Mouse (Mus musculus): ENCODE measurements around the gene Tbx19. TPM values are rescaled to one million over a fixed set of nuclear protein-coding genes. Genes with fewer than 3 reads are reported as not detected.
A peak's percentile ranks its signal among the peaks of the same experiment; 100 is the strongest.

The Tbx19 gene
- polyA plus RNA-seq, 1 experiment, result not detected

GRCm38 (mm10) chr1:165120349-165120898 is 40.1 kb downstream of the Tbx19 start:
- WGBS, result 17% methylated on average over 21 of the region's 21 CpGs
- DNase-seq (ENCODE audit: low read depth, low spot score), result peak; percentile 42

- 40% methylated on average over 9 of the region's 9 CpGs for WGBS
- DNase-seq (ENCODE audit: low read depth, low spot score), result no peak
These were observed 40.8 kb downstream of the Tbx19 start for GRCm38 (mm10) chr1:165119760-165120159.

- 79% methylated on average over 15 of the region's 15 CpGs for WGBS
- no peak for DNase-seq (ENCODE audit: low read depth, low spot score)
These were observed 41.4 kb downstream of the Tbx19 start for GRCm38 (mm10) chr1:165119011-165119726.

GRCm38 (mm10) chr1:165114460-165115175 is 46.0 kb downstream of the Tbx19 start:
- WGBS, result 42% methylated on average over 17 of the region's 17 CpGs
- no peak for DNase-seq (ENCODE audit: low read depth, low spot score)

- WGBS, result 52% methylated on average over 11 of the region's 11 CpGs
- DNase-seq (ENCODE audit: low read depth, low spot score), result no peak
These were observed 46.9 kb downstream of the Tbx19 start for GRCm38 (mm10) chr1:165113700-165114099.

- no peak for DNase-seq (ENCODE audit: low read depth, low spot score)
- WGBS, result 61% methylated on average over 2 of the region's 2 CpGs
These were observed 49.9 kb downstream of the Tbx19 start for GRCm38 (mm10) chr1:165110659-165111058.

- 70% methylated on average over 5 of the region's 5 CpGs for WGBS
- no peak for DNase-seq (ENCODE audit: low read depth, low spot score)
These were observed 51.4 kb downstream of the Tbx19 start for GRCm38 (mm10) chr1:165109135-165109534.

- no peak for DNase-seq (ENCODE audit: low read depth, low spot score)
- 79% methylated on average over 5 of the region's 5 CpGs for WGBS
These were observed 52.1 kb downstream of the Tbx19 start for GRCm38 (mm10) chr1:165108477-165108876.

GRCm38 (mm10) chr1:165106011-165106385 is 54.6 kb downstream of the Tbx19 start:
- DNase-seq (ENCODE audit: low read depth, low spot score), result no peak
- 77% methylated on average over 2 of the region's 2 CpGs for whole genome bisulfite sequencing

GRCm38 (mm10) chr1:165105270-165106010 is 55.1 kb downstream of the Tbx19 start:
- 72% methylated on average over 9 of the region's 9 CpGs for WGBS
- no peak for DNase-seq (ENCODE audit: low read depth, low spot score)

GRCm38 (mm10) chr1:165104707-165105259 is 55.8 kb downstream of the Tbx19 start:
- WGBS, result 49% methylated on average over 7 of the region's 7 CpGs
- no peak for DNase-seq (ENCODE audit: low read depth, low spot score)

GRCm38 (mm10) chr1:165099569-165099968 is 61.0 kb downstream of the Tbx19 start:
- no peak for DNase-seq (ENCODE audit: low read depth, low spot score)

- no peak for DNase-seq (ENCODE audit: low read depth, low spot score)
- WGBS, result 40% methylated on average over 7 of the region's 7 CpGs
These were observed 65.7 kb downstream of the Tbx19 start for GRCm38 (mm10) chr1:165094871-165095270.

- WGBS, result 5% methylated on average over 15 of the region's 15 CpGs
- no peak for DNase-seq (ENCODE audit: low read depth, low spot score)
These were observed 68.9 kb downstream of the Tbx19 start for GRCm38 (mm10) chr1:165091721-165092120.

- 80% methylated on average over 3 of the region's 3 CpGs for WGBS
- no peak for DNase-seq (ENCODE audit: low read depth, low spot score)
These were observed 71.0 kb downstream of the Tbx19 start for GRCm38 (mm10) chr1:165089556-165089955.

Other genes starting within 250 kb of the Tbx19 start
- 2.7 and 3.3 TPM in 2 replicates for gene Xcl1, start 225.2 kb downstream of the Tbx19 start, polyA plus RNA-seq (2012; rRNA removed)
- gene Sft2d2, start 33.7 kb upstream of the Tbx19 start, polyA plus RNA-seq (2012; rRNA removed), result 60.7 and 96.1 TPM in 2 replicates
- gene Tiprl, start 76.2 kb upstream of the Tbx19 start, polyA plus RNA-seq (2012; rRNA removed), result 12.0 and 18.9 TPM in 2 replicates
- 1.2 and 2.6 TPM in 2 replicates for gene Gpr161, start 135.0 kb upstream of the Tbx19 start, polyA plus RNA-seq (2012; rRNA removed)